Mouse (Mus musculus): ENCODE measurements around the gene H2-T22. TPM values are rescaled to one million over a fixed set of nuclear protein-coding genes. Genes with fewer than 3 reads are reported as not detected.
A peak's percentile ranks its signal among the peaks of the same experiment; 100 is the strongest.

The H2-T22 gene
- total RNA-seq, 2 experiments from 2014 or later, result 13.7 to 14.8 TPM

- no peak overlapping the region for H3K4me3 ChIP-seq
- peak overlapping the region; percentile 66 for H3K27ac ChIP-seq
- no peak for TF ChIP-seq CTCF (IDR thresholded peaks at IDR 0.05)
- intact Hi-C loops (cut with DNase I), result no loop called here
- DNase-seq (ENCODE audit: extremely low spot score in 1 of 2, low spot score in 2 of 2), result no peak
Observed at GRCm38 (mm10) chr17:36001121-36001897, 41.2 kb downstream of the H2-T22 start.

- no peak for DNase-seq (ENCODE audit: extremely low spot score in 1 of 2, low spot score in 2 of 2)
- H3K4me3 ChIP-seq, result no peak overlapping the region
- no peak for TF ChIP-seq CTCF (IDR thresholded peaks at IDR 0.05)
- peak overlapping the region; percentile 66 for H3K27ac ChIP-seq
- intact Hi-C loops (cut with DNase I), result no loop called here
Observed at GRCm38 (mm10) chr17:36000349-36000748, 42.2 kb downstream of the H2-T22 start.

DNA sequence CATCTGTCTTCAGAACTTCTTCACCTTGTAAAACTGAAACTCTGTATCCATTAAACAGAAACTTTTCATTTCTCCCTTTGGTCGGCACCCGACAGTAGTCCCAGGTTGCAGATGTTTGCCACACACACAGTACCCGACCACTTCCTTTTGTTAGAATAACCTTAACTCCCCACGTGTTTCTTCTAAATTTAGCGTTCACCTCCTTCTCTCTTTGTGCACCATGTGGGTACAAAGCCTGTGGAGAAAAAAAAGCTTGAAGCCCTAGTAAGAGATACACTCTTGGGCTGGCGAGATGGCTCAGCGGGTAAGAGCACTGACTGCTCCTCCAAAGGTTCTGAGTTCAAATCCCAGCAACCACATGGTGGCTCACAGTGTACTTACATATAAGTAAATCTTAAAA is 43.2 kb downstream of the H2-T22 start:
- DNase-seq (ENCODE audit: extremely low spot score in 1 of 2, low spot score in 2 of 2), result no peak
- Histone ChIP-seq H3K27ac (no peak overlapping the region), H3K4me3 (no peak overlapping the region)
- intact Hi-C loops (cut with DNase I), result loop anchor here (5.0 kb wide), 1 partner anchor 193 kb away; the partner anchor contains the start of gene H2-T3
- TF ChIP-seq CTCF (IDR thresholded peaks at IDR 0.05), result no peak

DNA sequence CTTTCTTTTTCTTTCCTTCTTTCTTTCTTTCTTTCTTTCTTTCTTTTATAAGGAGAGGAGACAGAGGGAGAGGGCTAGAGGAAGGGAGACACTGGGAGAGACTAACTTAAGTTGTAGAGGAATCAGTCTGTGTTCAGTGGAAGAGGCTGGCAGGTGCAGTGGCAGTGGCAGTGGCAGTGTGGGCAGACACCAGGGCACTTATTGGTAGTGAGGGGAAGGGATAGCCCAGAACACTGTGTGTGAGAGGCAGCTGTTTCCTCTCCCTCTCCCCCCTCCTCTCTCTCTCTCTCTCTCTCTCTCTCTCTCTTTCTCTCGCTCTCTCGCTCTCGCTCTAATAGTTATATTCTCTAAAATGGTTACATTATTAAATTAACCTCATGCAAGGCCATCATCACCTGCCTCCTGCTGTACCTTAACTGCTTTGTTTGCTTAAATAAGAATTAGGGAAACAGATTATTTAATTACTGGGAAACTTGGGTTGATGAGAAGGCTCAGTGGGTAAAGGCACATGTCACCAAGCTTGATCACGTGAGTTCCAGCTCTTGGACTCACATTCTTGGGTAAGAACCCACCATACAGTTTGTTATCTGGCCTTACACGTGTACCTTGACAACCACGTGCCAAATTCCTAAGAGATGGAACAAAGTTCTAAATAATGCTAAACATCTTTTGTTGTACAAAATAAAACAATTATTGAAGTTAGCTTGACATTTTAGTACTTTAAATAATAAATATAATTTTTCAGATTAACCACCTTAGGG is 43.8 kb downstream of the H2-T22 start:
- TF ChIP-seq CTCF (IDR thresholded peaks at IDR 0.05), result no peak
- Histone ChIP-seq H3K27ac (no peak overlapping the region), H3K4me3 (no peak overlapping the region)
- intact Hi-C loops (cut with DNase I), result loop anchor here (5.0 kb wide), 1 partner anchor 194 kb away; the partner anchor contains the start of gene H2-T3
- DNase-seq (ENCODE audit: extremely low spot score in 1 of 2, low spot score in 2 of 2), result no peak

DNA sequence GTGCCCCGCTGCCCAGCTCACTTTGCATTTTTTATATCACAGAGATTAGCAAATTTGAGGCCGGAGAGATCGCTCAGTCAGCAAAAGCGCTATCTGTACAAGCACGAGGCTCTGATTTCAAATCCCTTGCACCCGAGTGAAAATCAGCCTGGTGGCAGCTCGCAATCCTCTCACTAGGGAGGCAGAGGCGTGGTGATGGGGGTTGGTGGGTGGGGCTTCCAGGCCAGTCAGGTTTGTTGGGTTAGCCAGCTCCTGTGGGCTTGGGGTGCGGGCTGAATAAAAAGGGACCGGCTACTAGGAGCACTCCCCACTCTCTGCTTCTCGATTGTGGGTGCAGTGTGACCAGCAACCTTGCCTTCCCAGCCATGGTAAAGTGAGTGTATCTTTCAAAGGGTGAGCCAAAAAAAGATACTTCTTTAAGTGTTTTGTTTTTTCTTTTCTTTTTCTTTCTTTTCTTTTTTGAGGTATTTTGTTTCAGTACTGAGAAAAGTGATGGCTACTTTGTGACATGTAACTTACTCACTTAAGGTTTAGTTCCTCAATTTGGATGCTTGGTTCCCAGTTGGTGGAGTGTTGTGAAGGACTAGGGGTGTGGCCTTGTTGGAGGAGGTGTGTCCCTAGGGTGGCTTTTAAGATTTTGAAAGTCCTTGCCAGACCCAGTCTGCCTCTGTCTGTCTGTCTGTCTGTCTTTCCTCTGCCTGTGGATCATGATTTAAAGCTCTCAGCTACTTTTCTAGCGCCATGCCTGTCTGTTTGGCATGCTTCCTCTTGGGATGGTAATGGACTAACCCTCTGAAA is 44.6 kb downstream of the H2-T22 start:
- peak overlapping the region; percentile 28 for H3K4me3 ChIP-seq
- DNase-seq (ENCODE audit: extremely low spot score in 1 of 2, low spot score in 2 of 2), result no peak
- peak overlapping the region; percentile 38; the same call in 1 of the 2 replicates for H3K27ac ChIP-seq
- intact Hi-C loops (cut with DNase I), result loop anchor here (1.0 to 5.0 kb wide), 3 partner anchors 37 to 194 kb away; partner anchors contain the start of gene H2-T3
- no peak for TF ChIP-seq CTCF (IDR thresholded peaks at IDR 0.05)

GRCm38 (mm10) chr17:35996949-35997348 is 45.6 kb downstream of the H2-T22 start:
- intact Hi-C loops (cut with DNase I), result loop anchor here (1.0 to 5.0 kb wide), 3 partner anchors 38 to 195 kb away; partner anchors contain the start of gene H2-T3
- peak; percentile 98 for TF ChIP-seq CTCF (IDR thresholded peaks at IDR 0.05)
- peak overlapping the region; percentile 38 for H3K27ac ChIP-seq
- H3K4me3 ChIP-seq, result peak overlapping the region; percentile 28
- DNase-seq (ENCODE audit: extremely low spot score in 1 of 2, low spot score in 2 of 2), result peak; percentile 92 to 96

- no peak for TF ChIP-seq CTCF (IDR thresholded peaks at IDR 0.05)
- no peak for DNase-seq (ENCODE audit: extremely low spot score in 1 of 2, low spot score in 2 of 2)
- Histone ChIP-seq H3K4me3 (peak overlapping the region; percentile 54), H3K27ac (peak overlapping the region; percentile 61)
- intact Hi-C loops (cut with DNase I), result loop anchor here (5.0 kb wide), 1 partner anchor 197 kb away; the partner anchor contains the start of gene H2-T3
Observed at GRCm38 (mm10) chr17:35994879-35995240, 47.7 kb downstream of the H2-T22 start.

- intact Hi-C loops (cut with DNase I), result no loop called here
- peak; percentile 73 to 81 for DNase-seq (ENCODE audit: extremely low spot score in 1 of 2, low spot score in 2 of 2)
- H3K4me3 ChIP-seq, result peak overlapping the region; percentile 54
- H3K27ac ChIP-seq, result peak overlapping the region; percentile 61
- TF ChIP-seq CTCF (IDR thresholded peaks at IDR 0.05), result no peak
Observed at GRCm38 (mm10) chr17:35994175-35994878, 48.2 kb downstream of the H2-T22 start.

DNA sequence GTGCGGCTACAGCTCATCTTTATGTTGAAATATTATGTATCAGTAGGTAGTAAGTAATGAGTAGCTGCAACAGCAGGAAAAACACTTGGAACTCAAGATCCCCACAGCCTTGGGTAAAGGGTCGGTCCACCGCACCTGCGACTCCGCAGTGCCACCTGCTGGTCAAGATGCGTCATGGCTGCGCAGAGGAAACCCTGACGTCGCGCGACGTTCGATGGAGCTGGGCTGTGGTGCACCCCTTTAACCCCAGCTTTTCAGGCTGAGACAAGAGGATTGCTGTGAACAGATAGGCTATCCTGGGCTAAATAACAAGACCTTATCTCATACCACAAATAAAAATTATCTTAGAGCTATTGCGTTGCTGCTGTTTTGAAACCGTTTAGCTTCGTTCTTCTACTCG is 48.9 kb downstream of the H2-T22 start:
- intact Hi-C loops (cut with DNase I), result loop anchor here (1.0 kb wide), 1 partner anchor 55 kb away; no protein-coding TSS in a partner anchor
- DNase-seq (ENCODE audit: extremely low spot score in 1 of 2, low spot score in 2 of 2), result peak; percentile 78 to 80
- TF ChIP-seq CTCF (IDR thresholded peaks at IDR 0.05), result peak; percentile 99
- peak overlapping the region; percentile 54 for H3K4me3 ChIP-seq
- peak overlapping the region; percentile 61; the same call in 1 of the 2 replicates for H3K27ac ChIP-seq

- TF ChIP-seq CTCF (IDR thresholded peaks at IDR 0.05), result no peak
- DNase-seq (ENCODE audit: extremely low spot score in 1 of 2, low spot score in 2 of 2), result no peak
- intact Hi-C loops (cut with DNase I), result no loop called here
- Histone ChIP-seq H3K27ac (no peak overlapping the region), H3K4me3 (no peak overlapping the region)
Observed at GRCm38 (mm10) chr17:35991781-35992180, 50.8 kb downstream of the H2-T22 start.

Other genes starting within 250 kb of the H2-T22 start
- gene Ier3, start 221.1 kb downstream of the H2-T22 start, total RNA-seq (2021), result 10 to 100 TPM; 14.7 to 17.5 TPM
- gene Flot1, start 219.5 kb downstream of the H2-T22 start, total RNA-seq (2021), result 100 to 1,000 TPM; 137 to 144 TPM
- gene Tubb5, start 204.4 kb downstream of the H2-T22 start, total RNA-seq (2021), result 100 to 1,000 TPM; 417 to 433 TPM
- gene Mdc1, start 201.2 kb downstream of the H2-T22 start, total RNA-seq (2021), result 10 to 100 TPM; 14.6 to 17.8 TPM
- gene Nrm, start 181.4 kb downstream of the H2-T22 start, total RNA-seq (2021), result 1 to 10 TPM; 2.1 to 4.1 TPM
- 10 to 100 TPM in 1 of 2 experiments, 1 to 10 TPM in 1; 8.5 to 10.8 TPM for gene Ppp1r18, start 177.2 kb downstream of the H2-T22 start, total RNA-seq (2021)
- 10 to 100 TPM; 30.0 to 39.7 TPM for gene Dhx16, start 162.9 kb downstream of the H2-T22 start, total RNA-seq (2021)
- gene 2310061I04Rik, start 145.3 kb downstream of the H2-T22 start, total RNA-seq (2021), result 10 to 100 TPM; 58.9 to 59.3 TPM
- gene Atat1, start 132.7 kb downstream of the H2-T22 start, total RNA-seq (2021), result 10 to 100 TPM; 51.8 to 63.6 TPM
- 10 to 100 TPM; 38.0 to 44.3 TPM for gene Mrps18b, start 126.4 kb downstream of the H2-T22 start, total RNA-seq (2021)
- 10 to 100 TPM; 68.8 to 70.6 TPM for gene Ppp1r10, start 126.3 kb downstream of the H2-T22 start, total RNA-seq (2021)
- 10 to 100 TPM; 70.4 to 72.6 TPM for gene Abcf1, start 73.0 kb downstream of the H2-T22 start, total RNA-seq (2021)
- gene Gnl1, start 62.9 kb downstream of the H2-T22 start, total RNA-seq (2021), result 100 to 1,000 TPM; 186 TPM
- 10 to 100 TPM; 40.8 to 43.9 TPM for gene Prr3, start 62.5 kb downstream of the H2-T22 start, total RNA-seq (2021)
- gene H2-T24, start 22.2 kb downstream of the H2-T22 start, total RNA-seq (2021), result 1 to 10 TPM; 1.1 to 2.5 TPM
- 10 to 100 TPM; 13.6 to 17.2 TPM for gene H2-T23, start 9.9 kb downstream of the H2-T22 start, total RNA-seq (2021)
- gene Gm6034, start 214 bp upstream of the H2-T22 start, total RNA-seq (2021), result not detected
- gene Gm11127, start 15.6 kb upstream of the H2-T22 start, total RNA-seq (2021), result 1 to 10 TPM; 1.1 to 1.5 TPM
- not detected for gene Gm19684, start 78.9 kb upstream of the H2-T22 start, total RNA-seq (2021)
- not detected for gene Gm7030, start 86.7 kb upstream of the H2-T22 start, total RNA-seq (2021)
- not detected for gene Gm8909, start 125.8 kb upstream of the H2-T22 start, total RNA-seq (2021)
- not detected for gene H2-T3, start 147.5 kb upstream of the H2-T22 start, total RNA-seq (2021)
- gene Rpp21, start 215.3 kb upstream of the H2-T22 start, total RNA-seq (2021), result 10 to 100 TPM; 44.5 to 45.1 TPM
- gene Trim39, start 229.5 kb upstream of the H2-T22 start, total RNA-seq (2021), result 10 to 100 TPM; 25.1 to 27.2 TPM
- not detected for gene H2-M10.2, start 243.7 kb upstream of the H2-T22 start, total RNA-seq (2021)